Mouse (Mus musculus): ENCODE data around the gene Epm2a.
"Not testable (repeated sequence)": the region's sequence is repeated elsewhere in the genome, so short reads cannot be mapped to it uniquely, and the experiment has no call there.

GRCm38 (mm10) chr10:11350243-11350974 is 7.2 kb downstream of the Epm2a start:
- not testable (repeated sequence) for TF ChIP-seq CTCF (IDR thresholded peaks at IDR 0.05; ENCODE audit: control insufficient read depth, insufficient read depth, insufficient read length); USF1 (IDR thresholded peaks at IDR 0.05; ENCODE audit: low read depth)
